Mouse (Mus musculus) cerebellum, adult 9-10 months (tissue): ENCODE data around the gene Tef.

Experiments used
- DNase-seq: peaks from one replicate; pipeline ENCODE4 v3.0.0; 2022

The Tef gene

GRCm38 (mm10) chr15:81802941-81803351 is 725 bp downstream of the Tef start:
- DNase-seq = peak; percentile 93

GRCm38 (mm10) chr15:81803425-81803951 is 1.3 kb downstream of the Tef start:
- no peak for DNase-seq

GRCm38 (mm10) chr15:81804172-81804571 is 2.0 kb downstream of the Tef start:
- DNase-seq = peak; percentile 52

GRCm38 (mm10) chr15:81804883-81805282 is 2.7 kb downstream of the Tef start:
- DNase-seq = no peak

GRCm38 (mm10) chr15:81805624-81806023 is 3.4 kb downstream of the Tef start:
- no peak for DNase-seq

GRCm38 (mm10) chr15:81806621-81807404 is 4.6 kb downstream of the Tef start:
- DNase-seq = no peak

- peak; percentile 58 for DNase-seq
Observed at GRCm38 (mm10) chr15:81808799-81809198, 6.6 kb downstream of the Tef start.

- DNase-seq = peak; percentile 60
Observed at GRCm38 (mm10) chr15:81809550-81809949, 7.3 kb downstream of the Tef start.

GRCm38 (mm10) chr15:81810150-81810549 is 7.9 kb downstream of the Tef start:
- peak; percentile 93 for DNase-seq

GRCm38 (mm10) chr15:81810671-81811598 is 8.7 kb downstream of the Tef start:
- DNase-seq = peak; percentile 99

GRCm38 (mm10) chr15:81811599-81811996 is 9.4 kb downstream of the Tef start:
- no peak for DNase-seq

- DNase-seq = peak; percentile 54
Observed at GRCm38 (mm10) chr15:81812287-81812686, 10.1 kb downstream of the Tef start.

- DNase-seq = peak; percentile 46
Observed at GRCm38 (mm10) chr15:81812696-81813631, 10.7 kb downstream of the Tef start.

GRCm38 (mm10) chr15:81813986-81814705 is 11.9 kb downstream of the Tef start:
- DNase-seq = no peak

- peak; percentile 69 for DNase-seq
Observed at GRCm38 (mm10) chr15:81814716-81815370, 12.6 kb downstream of the Tef start.

GRCm38 (mm10) chr15:81818404-81818803 is 16.2 kb downstream of the Tef start:
- no peak for DNase-seq

GRCm38 (mm10) chr15:81822631-81823030 is 20.4 kb downstream of the Tef start:
- no peak for DNase-seq

GRCm38 (mm10) chr15:81824832-81825231 is 22.6 kb downstream of the Tef start:
- no peak for DNase-seq

- peak; percentile 28 for DNase-seq
Observed at GRCm38 (mm10) chr15:81828426-81829207, 26.4 kb downstream of the Tef start.

- no peak for DNase-seq
Observed at GRCm38 (mm10) chr15:81829208-81829580, 27.0 kb downstream of the Tef start.
